Mouse (Mus musculus) left cerebral cortex, adult 11 months (tissue): ENCODE measurements around the gene Gpcpd1.

Experiments used
- DNase-seq: peaks from one replicate; pipeline ENCODE4 v3.0.0; 2022; ENCODE audit warnings: low spot score

The Gpcpd1 gene

DNA sequence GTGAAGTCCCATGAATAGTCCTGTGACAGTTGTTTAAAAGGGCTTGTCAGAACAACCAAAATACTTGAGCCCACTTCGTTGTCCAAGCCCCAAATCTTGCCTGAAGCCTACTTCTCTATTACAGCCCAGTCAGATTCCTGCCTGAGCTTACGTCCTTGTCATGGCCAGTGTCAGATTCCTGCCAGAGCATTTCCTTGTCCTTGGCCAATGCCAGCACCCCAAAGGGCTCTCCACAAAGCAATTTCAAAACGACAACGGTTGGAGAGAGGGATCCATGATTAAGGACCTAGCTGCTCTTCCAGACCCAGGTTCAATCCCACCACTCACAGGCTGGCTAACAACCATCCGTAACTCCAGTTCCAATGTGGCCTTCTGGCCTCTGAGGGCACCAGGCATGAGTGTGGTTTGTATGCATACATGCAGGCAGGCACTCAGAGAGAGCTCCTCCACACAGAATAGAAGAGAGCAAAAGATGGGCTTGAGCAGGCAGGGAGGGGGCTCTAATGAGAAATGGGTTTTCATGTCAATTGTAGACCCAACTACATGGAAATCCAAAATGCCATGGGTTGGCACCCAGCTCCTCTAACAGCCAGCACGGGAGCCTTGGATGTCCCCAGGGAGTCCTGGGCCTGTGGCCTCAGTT lies 70.2 kb downstream of the Gpcpd1 start:
- DNase-seq, result no peak

DNA sequence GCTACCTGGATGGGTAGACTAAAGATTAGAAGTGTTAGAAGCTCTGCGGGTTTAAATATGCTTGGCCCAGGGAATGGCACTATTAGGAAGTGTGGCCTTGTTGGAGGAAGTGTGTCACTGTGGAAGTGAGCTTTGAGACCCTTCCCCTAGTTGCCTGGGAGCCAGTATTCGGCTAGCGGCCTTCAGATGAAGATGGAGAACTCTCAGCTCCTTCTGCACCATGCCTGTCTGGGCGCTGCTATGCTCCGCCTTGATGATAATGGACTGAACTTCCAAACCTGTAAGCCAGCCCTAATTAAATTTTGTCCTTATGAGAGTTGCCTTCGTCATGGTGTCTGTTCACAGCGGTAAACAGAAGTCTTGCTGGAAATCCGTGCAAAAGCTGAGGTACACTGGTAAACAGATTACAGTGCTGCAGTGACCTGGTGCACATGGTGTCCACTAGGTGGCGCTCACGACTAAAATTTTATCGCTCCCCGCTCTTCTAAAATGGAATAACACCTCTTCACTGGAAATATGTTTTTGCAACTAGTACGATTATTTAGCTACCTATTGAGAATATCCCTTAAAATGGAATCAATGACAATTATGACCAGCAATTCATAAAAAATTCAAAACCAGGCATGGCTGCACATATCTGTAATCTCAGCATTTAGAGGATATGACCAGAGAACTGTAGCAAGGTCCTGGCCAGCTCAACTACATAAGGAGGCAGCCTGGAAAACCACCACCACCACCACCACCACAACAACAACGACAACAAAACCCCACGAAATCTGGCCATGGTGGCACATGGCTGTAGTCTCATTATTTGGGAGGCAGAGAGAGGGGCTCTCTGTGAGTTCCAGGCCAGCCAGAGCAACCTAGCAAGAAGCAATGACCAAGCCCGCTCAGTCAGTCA lies 71.1 kb downstream of the Gpcpd1 start:
- no peak for DNase-seq

DNA sequence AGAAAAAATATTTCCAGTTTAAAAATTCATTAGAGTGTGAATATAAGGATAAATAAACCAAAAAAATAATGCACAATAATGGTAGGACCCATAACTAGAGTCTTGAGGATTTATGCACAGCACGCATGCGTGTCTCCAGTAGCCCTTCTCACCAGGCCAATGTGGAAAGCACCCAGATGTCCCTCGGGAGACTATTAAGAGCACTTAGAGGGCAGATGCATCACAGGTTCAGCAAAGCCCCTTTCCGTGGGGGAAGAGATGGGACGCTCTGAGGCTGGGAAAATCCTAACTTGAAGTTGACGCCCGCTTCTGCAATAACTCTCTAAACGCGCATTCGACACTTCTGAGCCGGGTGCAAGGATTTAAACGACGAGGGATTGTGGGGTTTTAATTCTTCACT lies 71.9 kb downstream of the Gpcpd1 start:
- no peak for DNase-seq

DNA sequence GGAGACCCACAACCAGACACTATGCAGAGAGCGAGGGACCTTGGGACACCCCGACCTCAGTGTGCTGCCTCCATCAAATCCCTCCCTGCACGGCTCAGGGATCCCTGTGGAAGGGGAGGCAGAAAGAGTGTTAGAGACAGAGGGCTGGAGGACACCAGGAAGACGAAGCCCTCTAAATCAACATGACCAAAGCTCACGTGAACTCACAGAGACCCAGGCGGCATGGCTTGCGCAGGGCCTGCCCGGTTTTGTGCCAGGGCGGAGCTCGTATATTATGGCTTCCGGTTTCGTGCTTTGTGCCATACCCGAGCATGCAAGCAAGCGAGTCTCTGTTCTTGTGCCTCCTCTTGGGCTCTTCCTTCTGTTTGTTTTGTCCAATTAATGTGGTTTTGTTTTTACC lies 72.5 kb downstream of the Gpcpd1 start:
- DNase-seq, result no peak

DNA sequence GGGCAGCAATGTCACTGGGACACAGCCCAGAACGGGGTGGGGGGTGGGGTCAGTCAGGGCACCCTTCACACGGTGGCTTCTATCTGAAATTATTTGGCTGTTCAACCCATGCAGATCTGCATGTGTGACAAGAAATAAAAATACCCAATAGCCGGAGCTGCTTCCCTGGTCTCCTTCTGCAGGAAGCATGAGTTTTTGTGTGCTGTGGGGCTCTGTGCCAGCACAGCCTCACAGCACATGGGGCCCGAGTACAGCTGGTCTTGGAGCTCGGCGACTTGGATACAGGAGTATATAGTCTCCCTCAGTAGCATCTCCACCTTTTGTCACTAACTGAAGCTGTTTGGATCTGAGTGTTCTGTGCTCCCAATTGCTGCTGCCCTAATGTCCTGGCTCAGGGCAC lies 73.2 kb downstream of the Gpcpd1 start:
- no peak for DNase-seq

DNA sequence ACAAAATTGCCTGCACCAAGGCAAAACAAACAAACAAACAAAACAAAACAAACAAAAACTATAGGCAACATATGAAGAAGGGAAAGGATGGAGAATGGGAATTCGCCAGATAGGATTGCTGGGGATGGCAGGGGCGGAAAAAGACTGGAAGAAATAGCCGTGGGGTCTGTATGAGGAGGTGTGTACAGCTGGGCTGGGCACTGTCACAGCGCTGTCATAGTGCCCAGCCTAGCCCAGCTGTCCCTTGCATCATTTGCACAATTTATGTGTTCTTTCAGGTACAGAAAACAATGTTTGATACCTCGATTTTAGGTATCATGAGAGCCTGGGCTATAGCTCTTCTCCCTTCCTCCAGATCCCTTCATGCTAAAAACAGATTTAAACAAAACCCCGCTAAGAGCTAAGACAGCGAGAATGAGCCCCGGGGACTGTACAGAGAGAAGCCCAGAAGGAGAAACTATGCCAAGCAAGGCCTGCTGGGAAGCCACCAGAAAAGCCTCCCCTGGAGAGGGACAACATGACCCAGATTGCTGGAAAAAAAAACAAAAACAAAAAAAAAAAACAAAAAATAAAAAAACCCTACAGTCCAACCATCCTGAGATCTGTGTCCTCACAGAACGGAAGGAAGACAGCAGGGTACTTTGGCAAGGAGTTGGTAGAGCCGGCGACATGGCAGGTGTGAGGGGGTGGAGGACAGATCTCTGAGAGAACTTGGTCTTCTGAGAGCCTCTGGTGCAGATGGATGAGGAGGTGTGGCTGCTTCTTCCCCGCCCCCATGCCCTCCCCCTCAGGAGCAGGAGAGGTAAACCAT lies 74.0 kb downstream of the Gpcpd1 start:
- DNase-seq, result no peak

DNA sequence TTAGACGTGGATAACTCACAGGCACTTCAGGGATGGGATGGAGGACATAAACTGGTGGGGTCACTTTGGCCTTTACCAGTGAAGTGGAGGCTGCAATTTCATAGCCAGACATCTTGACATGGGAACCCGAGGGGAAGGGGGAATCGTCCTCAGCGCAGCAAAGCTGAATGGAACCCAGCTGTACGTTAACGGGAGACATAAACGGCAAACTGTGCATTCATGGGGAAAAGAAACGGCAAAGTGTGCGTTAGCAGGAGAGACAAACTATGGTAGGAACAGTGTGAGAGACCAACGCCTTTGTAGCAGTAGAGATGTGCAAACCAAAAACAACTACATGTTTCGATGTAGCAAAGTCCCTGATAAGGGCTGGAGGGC lies 74.6 kb downstream of the Gpcpd1 start:
- no peak for DNase-seq

DNA sequence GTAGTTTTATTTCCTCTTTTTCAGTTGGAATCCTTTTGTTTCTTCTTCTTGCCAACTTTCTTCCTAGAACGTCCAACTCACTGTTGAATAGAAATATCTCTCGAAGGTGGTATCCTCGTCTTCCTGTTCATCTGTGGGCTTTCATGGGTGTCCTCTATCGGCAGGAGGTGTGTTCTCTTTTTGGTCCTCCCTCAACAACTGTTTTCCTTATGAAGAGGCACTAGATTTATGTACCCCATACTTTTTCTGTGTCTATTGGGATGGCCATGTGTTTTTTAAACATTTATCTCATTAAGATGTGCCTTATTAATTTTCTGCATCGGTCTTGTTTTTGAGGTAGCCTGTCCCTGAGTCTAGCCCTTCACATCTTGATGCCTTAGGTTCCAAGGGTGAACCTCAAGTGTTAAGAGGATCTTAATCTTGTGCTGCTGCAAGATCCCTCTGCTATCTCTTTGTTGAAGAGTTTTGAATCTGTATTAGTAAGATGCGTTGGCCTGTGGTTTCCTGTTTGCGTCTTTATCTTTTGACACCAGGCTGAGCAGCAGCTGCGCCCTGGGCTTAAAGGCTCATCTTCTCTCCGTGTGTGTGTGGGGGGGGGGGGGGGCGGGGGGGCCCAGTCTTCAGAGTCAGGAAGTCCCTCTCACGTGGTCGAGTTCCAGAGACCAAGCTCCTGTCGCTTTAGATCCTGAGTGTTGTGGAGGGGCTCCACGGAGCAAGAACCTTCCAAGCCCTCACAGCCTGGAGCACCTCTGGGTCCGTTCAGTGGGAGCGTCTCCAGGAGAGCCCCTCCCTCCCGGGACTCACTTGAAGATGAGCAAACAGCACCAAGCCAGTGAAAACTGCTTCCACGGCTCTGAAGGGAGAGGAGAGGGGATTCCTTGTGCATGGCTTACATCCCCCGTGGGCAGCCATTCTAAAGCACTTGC lies 75.2 kb downstream of the Gpcpd1 start:
- DNase-seq, result no peak

DNA sequence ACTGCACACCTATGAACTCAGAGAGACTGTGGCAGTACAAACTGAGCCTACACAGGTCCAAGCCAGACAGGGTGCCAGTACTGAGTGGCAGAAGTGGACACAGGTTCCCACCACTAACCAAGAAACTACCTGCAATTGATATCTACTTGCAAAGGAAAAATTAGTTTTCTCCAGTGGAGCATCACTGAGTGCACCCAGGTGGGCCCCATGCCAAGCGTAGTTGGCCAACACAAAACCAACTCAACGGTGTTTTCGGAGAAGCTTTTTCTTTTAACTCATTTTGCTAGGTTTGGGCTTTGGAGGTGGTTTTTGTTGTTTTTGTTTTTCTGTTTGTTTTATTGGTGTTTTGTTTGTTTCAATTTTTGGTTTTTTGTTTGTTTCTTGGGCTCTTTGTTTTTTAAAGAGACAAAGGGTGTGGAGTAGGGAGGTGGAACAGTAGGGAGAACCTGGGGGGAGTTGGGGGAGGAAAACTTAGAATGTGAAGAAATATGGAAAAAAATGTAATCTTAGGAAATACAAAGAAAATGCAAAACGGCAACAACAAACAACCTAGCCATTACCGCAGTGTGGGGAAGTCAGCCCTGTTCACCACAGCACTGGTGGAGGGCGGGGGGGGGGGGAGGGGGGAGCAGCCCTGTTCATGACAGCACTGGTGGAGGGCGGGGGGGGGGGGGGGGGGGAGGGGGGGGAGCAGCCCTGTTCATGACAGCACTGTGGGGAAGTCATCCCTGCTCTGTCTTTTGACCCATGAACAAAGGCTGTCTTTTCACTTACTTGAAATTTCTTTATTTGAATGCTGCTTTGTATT lies 76.3 kb downstream of the Gpcpd1 start:
- no peak for DNase-seq

DNA sequence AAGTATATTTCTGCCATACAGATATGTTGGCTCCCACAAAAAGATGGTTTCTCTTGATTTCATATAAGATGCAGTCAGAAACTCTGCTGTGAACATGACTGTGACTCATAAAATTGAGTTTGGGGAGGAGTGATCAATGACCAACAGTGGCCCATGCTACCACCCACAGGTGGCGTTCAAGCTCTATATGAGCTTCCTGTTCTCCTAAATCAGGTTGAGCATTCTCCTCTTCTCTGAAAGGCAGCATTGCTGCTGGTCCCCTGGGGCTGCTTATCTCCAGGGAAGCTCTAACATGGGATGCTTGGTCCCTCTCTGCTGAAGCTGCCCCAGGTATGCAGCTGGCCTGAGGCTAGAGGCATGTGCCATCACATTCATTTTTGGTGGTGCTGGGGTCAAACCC lies 77.8 kb downstream of the Gpcpd1 start:
- no peak for DNase-seq

DNA sequence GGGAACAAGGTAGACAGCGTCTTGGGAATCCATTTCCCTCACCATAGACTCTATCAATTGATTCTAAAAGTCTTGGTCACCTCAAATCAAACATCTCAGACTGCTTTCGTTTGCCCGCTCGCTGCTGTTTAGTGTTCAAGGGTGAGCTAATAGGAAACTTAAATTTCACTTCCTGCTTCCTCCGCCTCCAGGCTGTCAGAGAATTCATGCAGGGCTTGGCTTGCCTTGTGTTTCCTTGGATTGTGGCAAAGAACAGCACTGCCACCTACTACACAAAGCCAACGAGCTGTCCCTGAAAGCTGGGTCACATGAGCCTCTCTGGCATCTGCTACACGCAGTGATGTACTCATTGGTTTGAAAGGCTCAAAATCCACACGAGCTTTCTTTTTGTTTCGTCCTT lies 78.3 kb downstream of the Gpcpd1 start:
- no peak for DNase-seq

DNA sequence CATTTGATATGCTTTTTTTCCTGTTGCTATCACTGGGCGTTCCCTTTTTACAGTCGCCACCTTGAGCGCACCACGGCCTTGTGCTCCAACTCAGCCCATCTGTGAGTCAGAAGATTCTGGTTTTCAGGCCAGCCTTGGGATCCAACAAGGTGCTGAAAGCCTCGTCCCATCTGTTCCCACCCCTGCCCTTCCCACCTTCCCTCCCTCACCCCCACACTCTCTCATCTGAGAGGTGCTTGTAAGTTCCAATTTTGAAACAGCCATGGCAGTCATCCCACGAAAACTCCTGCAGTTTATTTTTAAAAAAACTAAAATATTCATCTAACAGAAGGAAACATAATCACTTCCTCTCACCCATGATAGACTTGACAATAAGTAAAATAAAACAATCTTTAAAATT lies 80.0 kb downstream of the Gpcpd1 start:
- no peak for DNase-seq

DNA sequence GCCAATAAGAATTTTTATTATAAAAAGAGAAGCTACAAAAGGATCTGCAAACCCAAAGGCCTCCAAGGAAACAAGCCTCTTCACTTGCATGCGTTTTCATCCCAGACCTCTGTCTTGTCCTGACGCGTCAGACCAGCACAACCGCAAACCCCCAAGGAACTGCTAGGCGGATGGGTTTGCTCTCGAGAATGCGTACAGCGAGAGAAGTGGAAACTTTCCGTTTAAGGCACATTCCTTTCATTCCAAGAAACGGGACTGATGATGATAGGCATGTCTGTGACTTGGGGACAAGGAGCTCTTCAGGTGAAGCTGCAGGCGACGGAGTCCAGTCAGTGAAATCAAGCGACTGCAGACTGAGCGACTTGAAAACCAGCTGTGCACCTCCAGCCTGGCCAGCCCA lies 80.4 kb downstream of the Gpcpd1 start:
- no peak for DNase-seq

DNA sequence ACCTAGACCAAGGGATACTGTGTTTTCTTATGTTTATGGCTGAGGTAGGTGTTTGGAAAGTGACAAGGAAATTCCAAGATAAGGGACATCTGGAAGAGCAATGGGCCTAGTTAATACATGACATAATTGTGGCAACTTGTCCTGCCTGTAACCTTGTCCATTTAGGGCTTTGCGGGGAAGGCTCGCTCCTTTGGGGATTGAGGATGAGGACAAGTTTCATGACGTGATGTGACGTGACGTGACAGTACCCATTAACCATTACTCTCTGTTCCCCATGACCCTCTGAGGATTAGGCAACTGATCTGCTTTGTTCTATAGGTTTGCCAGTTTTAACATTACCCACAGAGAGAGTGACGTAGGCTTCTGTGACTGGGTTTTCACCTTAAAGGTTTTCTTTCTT lies 81.7 kb downstream of the Gpcpd1 start:
- DNase-seq, result no peak

DNA sequence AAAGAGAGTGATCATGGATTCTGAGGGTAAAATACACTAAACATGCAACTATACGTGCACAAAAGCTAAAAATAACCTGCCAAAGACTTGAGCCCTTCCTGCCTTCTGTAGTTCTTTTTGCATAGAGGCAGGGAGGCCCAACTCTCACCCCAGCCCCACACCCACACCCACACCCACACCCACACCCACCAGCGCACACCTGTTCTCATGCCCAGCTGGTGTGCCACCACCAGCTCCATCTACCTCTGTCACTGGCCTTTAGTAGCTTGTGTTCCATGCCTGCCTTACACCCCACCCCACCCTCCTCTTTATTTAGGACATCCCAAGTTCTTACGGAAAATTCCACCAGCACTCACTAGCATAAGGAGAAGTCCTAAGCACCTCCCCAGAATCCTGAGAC lies 89.2 kb downstream of the Gpcpd1 start:
- DNase-seq, result no peak

DNA sequence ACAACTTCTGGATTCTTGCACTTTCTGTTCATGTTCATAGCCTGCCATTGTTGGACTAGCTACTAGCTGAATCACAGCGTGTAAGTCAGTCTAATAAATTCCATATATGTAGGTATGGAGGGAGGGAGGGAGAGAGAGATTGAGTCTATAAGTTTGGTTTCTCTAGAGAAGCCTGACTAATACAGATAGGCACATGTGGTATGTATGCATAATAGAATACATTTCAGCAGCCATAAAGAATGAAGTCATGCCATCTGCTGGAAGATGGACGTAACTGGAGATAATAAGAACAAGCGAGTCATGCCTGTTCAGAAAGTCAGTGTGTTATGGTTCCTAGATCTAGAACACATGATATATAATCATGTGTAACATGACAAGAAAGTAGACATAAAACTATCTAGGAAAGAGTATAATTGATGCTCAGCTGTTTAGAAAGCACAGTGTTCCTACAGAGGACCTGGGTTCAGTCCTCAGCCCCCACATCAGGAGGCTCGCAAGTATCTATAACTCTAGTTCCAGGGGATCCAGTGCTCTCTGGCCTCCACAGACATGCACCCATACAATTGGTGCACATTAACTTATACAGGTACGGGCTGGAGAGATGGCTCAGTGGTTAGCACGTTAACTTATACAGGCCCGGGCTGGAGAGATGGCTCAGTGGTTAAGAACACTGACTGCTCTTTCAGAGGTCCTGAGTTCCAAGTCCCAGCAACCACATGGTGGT lies 90.0 kb downstream of the Gpcpd1 start:
- DNase-seq, result peak; percentile 33

DNA sequence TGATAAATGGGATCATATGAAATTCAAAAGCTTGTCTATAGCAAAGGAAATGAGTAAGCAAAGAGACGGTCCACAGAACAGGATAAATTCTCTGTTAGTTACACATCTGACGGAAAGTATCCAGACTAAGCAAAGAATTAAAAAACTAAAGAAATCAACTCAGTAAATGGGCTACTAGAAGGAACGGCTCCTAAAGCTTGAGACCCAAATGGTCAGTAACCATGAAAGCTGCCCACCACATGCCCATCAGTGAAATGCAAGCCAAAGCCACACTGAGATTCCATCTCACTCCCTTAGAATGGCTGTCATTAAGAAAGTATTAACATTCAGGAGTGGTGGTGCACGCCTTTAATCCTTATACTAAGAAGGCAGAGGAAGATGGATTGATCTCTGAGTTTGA lies 94.3 kb downstream of the Gpcpd1 start:
- DNase-seq, result no peak

DNA sequence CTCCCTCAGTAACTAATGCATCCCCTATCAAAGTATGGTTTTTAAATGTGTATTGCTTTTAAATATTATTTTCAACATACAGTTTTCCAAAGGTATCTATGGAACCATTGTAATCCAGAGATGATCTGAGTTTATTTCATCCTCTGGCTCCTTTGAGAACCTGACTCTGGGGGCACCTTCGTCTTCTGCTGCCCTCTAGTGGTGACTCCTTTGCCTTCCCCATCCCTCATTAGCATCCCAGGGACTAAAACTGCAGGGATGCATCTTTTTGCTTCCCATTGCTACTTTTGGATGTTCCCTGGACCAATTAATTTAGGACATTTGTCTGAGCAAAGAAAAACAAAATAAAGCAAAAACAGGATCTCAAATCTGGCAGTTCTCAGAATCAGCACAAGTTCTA lies 102.1 kb downstream of the Gpcpd1 start:
- DNase-seq, result peak; percentile 55

DNA sequence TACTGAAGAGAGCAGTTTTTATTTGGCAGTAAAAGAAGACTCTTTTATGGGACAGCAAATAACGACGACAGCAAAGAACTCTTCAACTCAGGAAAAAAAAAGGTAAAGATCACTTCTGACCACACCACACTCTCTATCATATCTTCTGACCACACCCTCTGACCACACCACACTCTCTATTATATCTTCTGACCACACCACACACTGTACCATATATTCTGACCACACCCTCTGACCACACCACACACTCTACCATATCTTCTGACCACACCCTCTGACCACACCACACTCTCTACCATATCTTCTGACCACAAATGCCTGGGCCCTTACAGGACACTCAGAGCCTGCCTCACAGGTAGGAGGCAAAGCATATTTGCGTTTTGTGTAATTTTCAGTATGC lies 106.0 kb downstream of the Gpcpd1 start:
- no peak for DNase-seq
